Mouse (Mus musculus) heart, embryonic 14.5 days (tissue): ENCODE measurements around the gene Ndufa8. TPM values are rescaled to one million over a fixed set of nuclear protein-coding genes. Genes with fewer than 3 reads are reported as not detected.

Source experiments
- ATAC-seq: fragments of 200-750 bp; cut with Nextera tagmentation; 2 replicates; pipeline ENCODE4 v1.8.0; 2017; ENCODE audit warnings: low read depth, moderate TSS enrichment; ENCODE audit not compliant: insufficient number of reproducible peaks, insufficient read depth, low FRiP score
- H3K27ac ChIP-seq, 2 experiments: fragments of 200-500 bp in 1 of 2; fragments of 300-500 bp in 1 of 2; sonication (generic) in 1 of 2; replicated peaks in 1 of 2; 2 replicates each; pipeline ENCODE4 v1.5.1; 2012 to 2014; ENCODE audit warnings: low read depth in 2 of 2, low read length in 2 of 2, control low read depth in 1 of 2, mild to moderate bottlenecking in 1 of 2, mixed read lengths in 1 of 2; ENCODE audit not compliant: control insufficient read depth in 1 of 2, insufficient read depth in 1 of 2
- H3K27me3 ChIP-seq: fragments of 300-500 bp; sonication (generic); 2 replicates; pipeline ENCODE4 v1.6.1; 2014; ENCODE audit warnings: mild to moderate bottlenecking, low read length, control low read depth; ENCODE audit not compliant: control insufficient read depth, insufficient read depth
- H3K36me3 ChIP-seq: fragments of 300-500 bp; sonication (generic); 2 replicates; pipeline ENCODE4 v1.6.1; 2014; ENCODE audit warnings: mild to moderate bottlenecking, control low read depth, low read length, mixed read lengths; ENCODE audit not compliant: control insufficient read depth, insufficient read depth
- H3K4me1 ChIP-seq, 2 experiments: fragments of 200-500 bp in 1 of 2; fragments of 300-500 bp in 1 of 2; sonication (generic) in 1 of 2; 2 replicates each; pipeline ENCODE4 v1.6.1; 2012 to 2014; ENCODE audit warnings: low read length in 2 of 2, control low read depth in 1 of 2, mixed read lengths in 1 of 2; ENCODE audit not compliant: control insufficient read depth in 2 of 2, insufficient read depth in 2 of 2
- H3K4me2 ChIP-seq: fragments of 300-500 bp; sonication (generic); 2 replicates; pipeline ENCODE4 v1.6.1; 2014; ENCODE audit warnings: mild to moderate bottlenecking, low read length
- H3K4me3 ChIP-seq, 2 experiments: fragments of 200-500 bp in 1 of 2; fragments of 300-500 bp in 1 of 2; sonication (generic) in 1 of 2; 2 replicates each; pipeline ENCODE4 v1.5.1; 2012 to 2014; ENCODE audit warnings: low read length in 2 of 2, mild to moderate bottlenecking in 2 of 2, control low read depth in 1 of 2, low read depth in 1 of 2, moderate library complexity in 1 of 2; ENCODE audit not compliant: control insufficient read depth in 1 of 2, insufficient read depth in 1 of 2
- H3K9ac ChIP-seq: fragments of 300-500 bp; sonication (generic); 2 replicates; pipeline ENCODE4 v1.6.1; 2014; ENCODE audit warnings: mild to moderate bottlenecking, low read length
- H3K9me3 ChIP-seq: fragments of 300-500 bp; sonication (generic); 2 replicates; pipeline ENCODE4 v1.6.1; 2016; ENCODE audit warnings: low read length, control low read depth; ENCODE audit not compliant: control insufficient read depth
- WGBS: fragments of 180-500 bp; shearing (Covaris S2); extraction: QIAGEN DNeasy Blood & Tissue Kit; methylation state at CpG from one replicate; pipeline ENCODE4 v1.1.7; 2014; 5-methylcytosine and 5-hydroxymethylcytosine counted together
- polyA plus RNA-seq: library from polyadenylated mRNA; unstranded; fragments of >200 nt; fragmentation: Nextera tagmentation; extraction: Ambion mirVana; gene quantifications from 2 replicates; pipeline ENCODE4 v1.2.1, GENCODE M21; 2014

Gene Ndufa8
- polyA plus RNA-seq, 1 experiment from 2014 or later = 464 TPM

- no peak for ATAC-seq
- Histone ChIP-seq H3K4me1 (no peaks in the 10 kb centered on the region), H3K4me2 (no peak overlapping the region), H3K27ac (no peak overlapping the region), H3K27me3 (peaks cover 19% of the 10 kb centered on the region), H3K36me3 (no peaks in the 10 kb centered on the region), H3K9me3 (no peaks in the 10 kb centered on the region), H3K9ac (no peak overlapping the region), H3K4me3 (no peak overlapping the region)
- WGBS = 38% methylated on average over 3 of the region's 3 CpGs
Measured at GRCm38 (mm10) chr2:36073781-36074180, 24.6 kb upstream of the Ndufa8 start.

- no peak overlapping the region for H3K4me2 ChIP-seq
- ATAC-seq = no peak
- H3K4me3 ChIP-seq = no peak overlapping the region
- 70% methylated on average over 8 of the region's 8 CpGs for WGBS
- no peaks in the 10 kb centered on the region for H3K36me3 ChIP-seq
- no peaks in the 10 kb centered on the region for H3K9me3 ChIP-seq
- H3K9ac ChIP-seq = no peak overlapping the region
- H3K4me1 ChIP-seq = no peaks in the 10 kb centered on the region
- peaks cover 3% of the 10 kb centered on the region for H3K27me3 ChIP-seq
- no peak overlapping the region for H3K27ac ChIP-seq
Measured at GRCm38 (mm10) chr2:36071660-36072305, 22.6 kb upstream of the Ndufa8 start.

GRCm38 (mm10) chr2:36067132-36067531 is 17.9 kb upstream of the Ndufa8 start:
- Histone ChIP-seq H3K4me2 (no peak overlapping the region), H3K27ac (no peak overlapping the region), H3K36me3 (no peaks in the 10 kb centered on the region), H3K4me3 (no peak overlapping the region), H3K27me3 (no peaks in the 10 kb centered on the region; the same call in 1 of the 2 replicates), H3K9ac (no peak overlapping the region), H3K9me3 (no peaks in the 10 kb centered on the region), H3K4me1 (no peaks in the 10 kb centered on the region)
- WGBS = 54% methylated on average over 9 of the region's 9 CpGs
- no peak for ATAC-seq

- Histone ChIP-seq H3K36me3 (no peaks in the 10 kb centered on the region), H3K9ac (no peak overlapping the region), H3K9me3 (no peaks in the 10 kb centered on the region), H3K4me3 (no peak overlapping the region), H3K27me3 (no peaks in the 10 kb centered on the region), H3K27ac (no peak overlapping the region), H3K4me2 (no peak overlapping the region), H3K4me1 (no peaks in the 10 kb centered on the region)
- ATAC-seq = no peak
- WGBS = 49% methylated on average over 5 of the region's 5 CpGs
Measured at GRCm38 (mm10) chr2:36061409-36061808, 12.2 kb upstream of the Ndufa8 start.

- H3K4me2 ChIP-seq = no peak overlapping the region
- H3K27ac ChIP-seq = no peak overlapping the region
- WGBS = 41% methylated on average over 3 of the region's 3 CpGs
- H3K9me3 ChIP-seq = no peaks in the 10 kb centered on the region
- H3K4me1 ChIP-seq = no peaks in the 10 kb centered on the region; a peak in 1 of 4 replicates
- H3K36me3 ChIP-seq = no peaks in the 10 kb centered on the region
- no peak overlapping the region for H3K9ac ChIP-seq
- H3K4me3 ChIP-seq = no peak overlapping the region
- no peak for ATAC-seq
- no peaks in the 10 kb centered on the region for H3K27me3 ChIP-seq
Measured at GRCm38 (mm10) chr2:36056248-36056647, 7.0 kb upstream of the Ndufa8 start.

GRCm38 (mm10) chr2:36053249-36053648 is 4.0 kb upstream of the Ndufa8 start:
- Histone ChIP-seq H3K36me3 (no peaks in the 10 kb centered on the region), H3K4me3 (no peak overlapping the region), H3K9me3 (no peaks in the 10 kb centered on the region), H3K9ac (no peak overlapping the region), H3K4me2 (no peak overlapping the region), H3K4me1 (peaks cover 0 to 2% of the 10 kb centered on the region in 2 experiments; a peak in 2 of 4 replicates), H3K27me3 (no peaks in the 10 kb centered on the region), H3K27ac (no peak overlapping the region)
- WGBS = 31% methylated on average over 3 of the region's 3 CpGs
- no peak for ATAC-seq

- peaks cover 3 to 13% of the 10 kb centered on the region in 2 experiments for H3K4me1 ChIP-seq
- H3K9ac ChIP-seq = no peak overlapping the region
- no peaks in the 10 kb centered on the region for H3K27me3 ChIP-seq
- peak overlapping the region; percentile 91 to 97; a peak in 3 of 4 replicates for H3K4me3 ChIP-seq
- ATAC-seq = peak; percentile 4; the same call in 1 of the 2 replicates
- H3K27ac ChIP-seq = no peak overlapping the region
- no peaks in the 10 kb centered on the region for H3K9me3 ChIP-seq
- peaks cover 22% of the 10 kb centered on the region for H3K36me3 ChIP-seq
- 45% methylated on average over 10 of the region's 10 CpGs for WGBS
- peak overlapping the region; percentile 75 for H3K4me2 ChIP-seq
Measured at GRCm38 (mm10) chr2:36049567-36049954, 355 bp upstream of the Ndufa8 start.

- no peaks in the 10 kb centered on the region for H3K9me3 ChIP-seq
- peak overlapping the region; percentile 64 to 80; a peak in 3 of 4 replicates for H3K27ac ChIP-seq
- no peak for ATAC-seq
- H3K4me1 ChIP-seq = peaks cover 3 to 13% of the 10 kb centered on the region in 2 experiments
- peak overlapping the region; percentile 91 to 97 for H3K4me3 ChIP-seq
- peak overlapping the region; percentile 96 for H3K9ac ChIP-seq
- H3K27me3 ChIP-seq = no peaks in the 10 kb centered on the region
- peak overlapping the region; percentile 75 for H3K4me2 ChIP-seq
- 28% methylated on average over 8 of the region's 8 CpGs for WGBS
- peaks cover 36% of the 10 kb centered on the region for H3K36me3 ChIP-seq
Measured at GRCm38 (mm10) chr2:36048164-36048563, 1.0 kb downstream of the Ndufa8 start.
